Mouse (Mus musculus) telencephalon, adult 2 months (tissue): ENCODE data around the gene Gm9970.

Source experiments
- DNase-seq: peaks from one replicate; pipeline ENCODE4 v3.0.0-alpha.2; 2011; ENCODE audit warnings: low read depth, low spot score

The Gm9970 gene

DNA sequence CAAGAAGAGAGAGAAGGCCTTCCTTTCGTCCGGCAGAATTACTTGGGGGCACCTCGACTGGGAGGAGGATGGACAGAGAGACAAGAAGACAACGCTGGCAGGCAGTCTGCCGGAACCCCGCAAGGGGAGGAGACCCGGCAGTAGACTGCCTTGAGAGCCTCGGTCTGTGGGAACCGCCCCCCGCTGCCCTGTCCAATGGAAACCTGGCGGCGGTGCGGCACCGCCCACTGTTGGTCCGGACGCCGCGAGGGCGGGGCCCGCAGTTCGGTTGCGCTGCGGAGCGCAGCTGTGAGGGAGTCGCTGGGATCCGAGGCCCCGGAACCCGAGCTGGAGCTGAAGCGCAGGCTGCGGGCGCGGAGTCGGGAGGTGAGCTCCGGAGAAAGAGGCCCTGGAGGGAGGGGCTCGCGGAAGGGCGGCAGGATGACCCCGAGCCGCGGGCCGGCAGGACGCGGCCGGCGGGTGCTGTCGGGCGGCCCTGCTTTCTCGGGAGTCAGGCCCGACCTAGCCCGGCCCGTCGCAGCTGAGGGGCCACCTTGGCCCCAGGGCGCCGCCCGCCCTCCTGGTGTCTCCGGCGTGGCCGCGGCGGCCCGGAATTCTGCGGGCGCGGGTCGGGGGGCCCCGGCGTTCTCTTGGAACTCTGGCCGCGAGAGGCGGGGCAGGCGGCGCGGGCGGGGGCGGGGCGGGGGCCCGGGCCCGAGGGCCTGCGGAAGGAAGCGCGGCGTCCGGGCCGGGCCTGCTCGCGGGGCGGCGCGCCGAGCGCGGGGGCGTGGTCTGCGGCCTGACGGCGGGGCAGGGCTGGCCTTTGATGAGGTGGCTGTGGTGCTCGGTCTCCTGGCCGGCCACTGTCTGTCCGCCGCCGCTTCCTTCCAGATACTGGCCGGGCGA, at the start of gene Gm9970, which contains the start of gene Nrbp1:
TSS of gene Gm9970 (minus strand) at position 596 of the 885 bp plus-strand sequence.
TSS of gene Nrbp1 (plus strand) at position 228 of the 885 bp plus-strand sequence.
- DNase-seq: peak; percentile 92

- DNase-seq: no peak
Measured at GRCm38 (mm10) chr5:31289626-31290230, 48.7 kb upstream of the Gm9970 start.

- DNase-seq: no peak
Measured at GRCm38 (mm10) chr5:31288655-31289054, 47.6 kb upstream of the Gm9970 start.

DNA sequence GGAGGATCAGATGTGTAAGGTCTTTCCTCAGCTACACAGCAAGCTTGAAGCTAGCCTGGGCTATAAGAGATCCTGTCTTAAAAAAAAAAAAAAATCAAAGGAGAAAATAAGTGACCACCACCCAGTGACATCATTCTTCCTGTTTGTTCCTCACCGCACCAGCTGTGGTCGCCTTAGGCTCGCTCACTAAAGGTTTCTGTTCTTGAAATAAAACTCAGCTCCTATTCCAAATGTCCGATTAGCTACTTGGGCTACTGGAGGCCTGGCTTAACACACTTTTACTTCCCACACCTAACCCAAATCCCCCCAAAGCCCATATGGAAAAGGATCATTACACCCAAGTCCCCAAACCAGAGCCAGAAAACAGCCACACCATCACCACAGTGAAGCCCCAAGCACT, 47.2 kb upstream of the Gm9970 start:
- no peak for DNase-seq

- no peak for DNase-seq
Measured at GRCm38 (mm10) chr5:31279245-31279988, 38.4 kb upstream of the Gm9970 start.

- peak; percentile 68 for DNase-seq
Measured at GRCm38 (mm10) chr5:31273018-31273417, 32.0 kb upstream of the Gm9970 start.

DNA sequence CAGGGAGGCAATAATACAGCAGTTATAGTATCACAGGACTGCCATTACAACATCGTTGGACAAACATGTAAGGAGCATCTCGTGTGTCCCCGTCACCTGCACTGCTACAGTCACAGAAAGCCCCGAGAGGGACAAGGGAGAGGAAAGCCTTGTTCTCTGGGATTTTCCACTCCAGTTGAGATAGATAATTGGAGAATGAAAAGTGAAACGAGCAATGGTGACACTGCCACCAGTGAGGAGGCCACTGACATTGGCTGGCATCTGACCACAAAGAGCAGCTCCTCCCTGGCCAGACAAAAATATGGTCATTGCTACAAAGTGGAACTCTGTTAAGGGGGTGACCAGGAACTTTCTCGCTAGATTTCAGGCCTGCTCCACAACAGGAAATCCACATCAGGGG, 26.7 kb upstream of the Gm9970 start:
- DNase-seq: no peak

- no peak for DNase-seq
Measured at GRCm38 (mm10) chr5:31266101-31266500, 25.1 kb upstream of the Gm9970 start.

- DNase-seq: no peak
Measured at GRCm38 (mm10) chr5:31257616-31258015, 16.6 kb upstream of the Gm9970 start.

GRCm38 (mm10) chr5:31255971-31256370, 14.9 kb upstream of the Gm9970 start:
- no peak for DNase-seq

- no peak for DNase-seq
Measured at GRCm38 (mm10) chr5:31255381-31255780, 14.3 kb upstream of the Gm9970 start.

GRCm38 (mm10) chr5:31254901-31255300, 13.9 kb upstream of the Gm9970 start:
- DNase-seq: no peak

- DNase-seq: no peak
Measured at GRCm38 (mm10) chr5:31254452-31254851, 13.4 kb upstream of the Gm9970 start.

- no peak for DNase-seq
Measured at GRCm38 (mm10) chr5:31253806-31254205, 12.8 kb upstream of the Gm9970 start.

- DNase-seq: no peak
Measured at GRCm38 (mm10) chr5:31252795-31253545, 11.9 kb upstream of the Gm9970 start.

DNA sequence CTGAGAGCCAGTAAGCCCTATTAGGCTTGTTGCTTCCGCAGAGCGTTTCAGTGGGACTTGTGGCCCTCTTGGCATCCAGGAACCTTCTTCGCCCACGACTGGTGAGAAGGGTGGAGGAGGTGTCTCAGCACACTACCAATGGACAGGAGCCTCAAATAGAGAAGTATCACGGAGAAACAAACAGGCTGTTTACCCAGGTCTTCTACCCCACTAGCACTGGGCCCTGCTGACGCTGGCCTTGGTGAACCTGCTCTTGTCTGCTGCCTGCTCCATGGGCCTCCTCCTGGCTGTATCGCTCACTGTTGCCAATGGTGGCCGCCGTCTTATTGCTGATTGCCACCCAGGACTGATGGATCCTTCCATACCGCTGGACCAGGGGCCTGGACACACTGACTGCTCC, 11.1 kb upstream of the Gm9970 start:
- DNase-seq: no peak

GRCm38 (mm10) chr5:31251541-31252101, 10.6 kb upstream of the Gm9970 start, which contains the start of gene Krtcap3:
Gene Krtcap3 (plus strand): TSS chr5:31251691.
- DNase-seq: no peak

GRCm38 (mm10) chr5:31250716-31251115, 9.7 kb upstream of the Gm9970 start:
- DNase-seq: no peak

GRCm38 (mm10) chr5:31242191-31242590, 1.2 kb upstream of the Gm9970 start:
- no peak for DNase-seq

DNA sequence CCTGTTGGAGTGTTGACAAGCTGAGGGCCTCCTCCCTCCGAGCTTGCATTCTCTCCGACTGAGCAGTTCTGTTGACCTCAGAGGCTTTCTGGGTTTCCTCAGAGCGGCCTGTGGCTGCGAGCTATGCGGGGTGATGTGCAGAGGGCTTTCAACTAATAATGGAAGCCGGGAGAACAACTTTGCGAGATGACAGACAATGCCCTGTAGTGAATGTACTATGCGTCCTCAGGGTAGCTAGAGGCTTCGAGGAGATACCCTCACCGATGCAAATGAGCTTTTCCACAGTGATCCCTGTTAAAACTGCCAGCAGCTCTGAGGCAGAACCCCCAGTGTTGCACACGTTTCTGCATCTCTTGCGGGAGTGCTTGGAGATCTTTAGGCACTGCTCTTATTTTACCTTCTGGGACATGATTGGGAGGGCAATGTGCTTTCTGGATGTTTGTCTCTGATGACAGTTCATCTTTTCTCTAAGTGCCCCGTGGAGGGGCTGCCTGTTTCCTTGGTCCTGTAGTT, 546 bp upstream of the Gm9970 start:
- no peak for DNase-seq

DNA sequence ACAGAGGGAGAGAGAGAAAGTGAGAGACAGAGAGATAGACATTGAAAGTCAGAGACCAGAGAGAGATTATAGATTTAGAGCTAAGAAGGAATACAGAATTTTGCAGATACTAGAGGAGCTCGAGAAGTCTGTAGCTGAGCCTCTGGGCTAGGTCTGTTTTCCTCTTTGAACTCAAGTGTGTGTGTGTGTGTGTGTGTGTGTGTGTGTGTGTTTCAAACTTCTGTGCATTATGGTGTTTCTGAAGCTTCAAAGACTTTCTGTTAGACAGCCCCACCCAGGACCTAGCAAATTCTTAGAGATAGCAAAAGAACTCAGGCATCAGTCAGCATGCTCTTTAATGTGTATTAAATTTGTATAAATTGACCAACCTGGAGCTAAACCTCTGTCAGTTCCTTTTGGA, 14.4 kb downstream of the Gm9970 start:
- DNase-seq: no peak
